Mouse (Mus musculus) left cerebral cortex, adult 2 months (tissue): Measurements from ENCODE around the gene Klra7. TPM values are rescaled to one million over a fixed set of nuclear protein-coding genes. Genes with fewer than 3 reads are reported as not detected.
"Not testable (repeated sequence)": the region's sequence is repeated elsewhere in the genome, so short reads cannot be mapped to it uniquely, and the experiment has no call there.

ENCODE experiments used
- DNase-seq, 2 experiments: peaks; one replicate each; pipeline ENCODE4 v3.0.0; 2021 to 2022; ENCODE audit warnings: low spot score in 2 of 2, mixed read lengths in 1 of 2; ENCODE audit errors: extremely low spot score in 1 of 2
- H3K27ac ChIP-seq: fragments of 200-600 bp; 2 replicates; pipeline ENCODE4 v1.8.1; 2022
- H3K4me3 ChIP-seq: fragments of 200-600 bp; 2 replicates; pipeline ENCODE4 v1.8.1; 2022
- CTCF ChIP-seq: fragments of 200-600 bp; IDR thresholded peaks from 2 replicates; pipeline ENCODE4 v1.8.1; 2022; ENCODE audit warnings: antibody characterized with exemption, mild to moderate bottlenecking, moderate library complexity
- intact Hi-C: fragments of 180-260 bp; cut with DNase I; formaldehyde crosslinking; loops from one replicate; pipeline ENCODE4 v1.15.1; 2025
- long read RNA-seq, 2 experiments: library from polyadenylated mRNA; stranded (forward); transcript quantifications; one replicate each; pipeline ENCODE4 v2.0.0; 2021; ENCODE audit warnings: borderline mapping rate in 2 of 2
- total RNA-seq, 2 experiments: library from RNA; stranded (reverse); gene quantifications; 2 replicates each; pipeline ENCODE4 v1.2.3; 2021

Gene Klra7
- not detected for total RNA-seq
- long read RNA-seq, experiment 1 = 0 reads
- long read RNA-seq, experiment 2 = 0 reads

- H3K4me3 ChIP-seq = no peak within 1 kb of the TSS
- intact Hi-C loops = no loop called here
- no peak within 1 kb of the TSS for H3K27ac ChIP-seq
- no peak for DNase-seq
- TF ChIP-seq CTCF = no peak
These were observed at the start of gene Klra7 for GRCm38 (mm10) chr6:130233222-130233621. Gene Klra7 (minus strand): TSS chr6:130233322.

- intact Hi-C loops, H3K4me3 ChIP-seq, H3K27ac ChIP-seq, DNase-seq: not testable (repeated sequence)
These were observed 48.7 kb upstream of the Klra7 start, which contains the start of gene Klra10 for GRCm38 (mm10) chr6:130281828-130282227. Gene Klra10 (minus strand): TSS chr6:130281928.

GRCm38 (mm10) chr6:130255326-130255725, 22.2 kb upstream of the Klra7 start:
- Histone ChIP-seq H3K27ac (no peak overlapping the region), H3K4me3 (no peak overlapping the region)
- TF ChIP-seq CTCF = no peak
- intact Hi-C loops = loop anchor here (5.0 kb wide), 1 partner anchor 208 kb away; no protein-coding TSS in a partner anchor
- no peak for DNase-seq

GRCm38 (mm10) chr6:130237536-130237935, 4.4 kb upstream of the Klra7 start:
- TF ChIP-seq CTCF = no peak

GRCm38 (mm10) chr6:130236635-130237034, 3.5 kb upstream of the Klra7 start:
- TF ChIP-seq CTCF = no peak
- intact Hi-C loops = no loop called here
- no peak overlapping the region for H3K4me3 ChIP-seq
- DNase-seq = no peak
- H3K27ac ChIP-seq = no peak overlapping the region

More at GRCm38 (mm10) chr6:130237536-130237935, 4.4 kb upstream of the Klra7 start:
- no peak for DNase-seq
- no peak overlapping the region for H3K27ac ChIP-seq
- intact Hi-C loops = no loop called here
- H3K4me3 ChIP-seq = no peak overlapping the region

GRCm38 (mm10) chr6:130197453-130197852, 35.7 kb downstream of the Klra7 start:
- H3K4me3 ChIP-seq, H3K27ac ChIP-seq, intact Hi-C loops: not testable (repeated sequence)

GRCm38 (mm10) chr6:130193012-130193411, 40.1 kb downstream of the Klra7 start, which contains the start of gene Klra9:
Gene Klra9 (minus strand): TSS chr6:130193112.
- intact Hi-C loops, DNase-seq, H3K4me3 ChIP-seq, H3K27ac ChIP-seq: not testable (repeated sequence)

More at GRCm38 (mm10) chr6:130197453-130197852, 35.7 kb downstream of the Klra7 start:
- not testable (repeated sequence) for DNase-seq

Other genes starting within 250 kb of the Klra7 start
- not detected for gene Klra6, start 206.4 kb downstream of the Klra7 start, total RNA-seq
- gene Klra4, start 166.1 kb downstream of the Klra7 start, total RNA-seq = not detected
- gene Klra8, start 103.4 kb downstream of the Klra7 start, total RNA-seq = not detected
- not detected for gene Klra9, start 40.2 kb downstream of the Klra7 start, total RNA-seq
- gene Klra10, start 48.6 kb upstream of the Klra7 start, total RNA-seq = not detected
- not detected for gene Klra3, start 104.3 kb upstream of the Klra7 start, total RNA-seq
- gene Klra1, start 153.6 kb upstream of the Klra7 start, total RNA-seq = not detected